Mouse (Mus musculus) kidney, adult 2 months (tissue): Measurements from ENCODE around the gene Nebl.

Source experiments
- CTCF ChIP-seq: fragments of 200-500 bp; conservative IDR thresholded peaks from 2 replicates; pipeline ENCODE4 v1.5.1; 2011; ENCODE audit warnings: low read depth, mild to moderate bottlenecking, control low read depth, low read length, moderate library complexity, mixed read lengths; ENCODE audit not compliant: insufficient read depth, insufficient read length
- POLR2A ChIP-seq: fragments of 200-500 bp; IDR thresholded peaks from one replicate; pipeline ENCODE4 v1.6.1; 2011; ENCODE audit warnings: low read depth, low read length, control low read depth

GRCm38 (mm10) chr2:17585329-17585992 lies 145.8 kb downstream of the Nebl start:
- no peak for TF ChIP-seq CTCF
- no peak for TF ChIP-seq POLR2A
